In the genomic region with DNA sequence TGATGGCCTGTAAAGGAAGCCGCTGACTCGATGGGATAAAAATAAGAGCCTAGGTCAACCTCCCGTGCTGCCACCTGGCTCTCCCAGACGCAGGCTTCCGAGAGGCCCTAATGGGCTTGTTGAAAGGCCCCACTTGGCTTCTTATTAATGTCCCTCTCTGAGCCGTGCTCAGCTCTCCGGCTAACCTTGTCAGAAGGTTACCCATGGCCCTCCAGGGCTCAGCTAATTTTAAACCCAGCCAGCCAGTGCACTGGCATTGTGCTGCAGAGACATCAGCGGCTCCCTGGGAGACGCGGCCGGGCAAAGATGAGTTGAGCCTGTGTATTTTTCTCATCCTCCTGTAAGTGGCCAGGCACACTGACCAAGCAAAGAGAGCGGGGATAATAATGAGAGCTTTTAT, we compare ENCODE assay signal across 9 mouse cellular contexts.
A peak's percentile ranks its signal among the peaks of the same experiment; 100 is the strongest.
DNase-seq lines count a peak whose midpoint lies in the region; ATAC-seq lines count a peak whose summit lies in the region.
"Had no signal": no experiment of that assay in that cellular context is flagged by ENCODE, and none has a peak within 500 bp of the region (broad histone marks: within the 10 kb centered on the region; RNA-seq: fewer than 3 reads in every experiment).

No protein-coding gene starts in this region.

- H3K27ac ChIP-seq in heart, embryonic 16.5 days (ENCODE audit: low read length), result peak overlapping the region; percentile 92
- H3K27ac ChIP-seq in limb, embryonic 10.5 days, result peak overlapping the region; percentile 59

- ATAC-seq in heart, embryonic 16.5 days (replicated peaks; ENCODE audit: extremely low read depth, insufficient read depth, low FRiP score), result peak; percentile 81

- no peaks in the 10 kb centered on the region for H3K9me3 ChIP-seq in heart, embryonic 16.5 days (replicated peaks; ENCODE audit: control insufficient read depth, low read length)
- no peaks in the 10 kb centered on the region for H3K9me3 ChIP-seq in limb, embryonic 10.5 days (replicated peaks)

- WGBS in heart, embryonic 16.5 days, result 27% methylated on average over 12 of the region's 12 CpGs
- whole genome bisulfite sequencing in limb, embryonic 10.5 days, result 24% methylated on average over 12 of the region's 12 CpGs

- H3K4me2 ChIP-seq in heart, embryonic 16.5 days (ENCODE audit: low read depth, low read length), result peak overlapping the region; percentile 47

- peak overlapping the region; percentile 39 for H3K4me3 ChIP-seq in heart, embryonic 16.5 days (ENCODE audit: low read length)
- peak overlapping the region; percentile 5; the same call in 1 of the 2 replicates for H3K4me3 ChIP-seq in limb, embryonic 10.5 days

- peak overlapping the region; percentile 66 for H3K9ac ChIP-seq in heart, embryonic 16.5 days (ENCODE audit: low read length)

- peak; percentile 29 to 74 for DNase-seq in adrenal gland, adult (ENCODE audit: inconsistent age in 2 of 2, low spot score in 1 of 2)
- DNase-seq in adrenal gland, adult 8-10 months, result no peak
- peak; percentile 55 for DNase-seq in cerebellum, adult 9-11 months
- DNase-seq in limb, embryonic 10.5 days (ENCODE audit: low spot score), result peak; percentile 72
- DNase-seq in layer of hippocampus, postnatal 10 days (ENCODE audit: low spot score in 2 of 2), result no peak
- DNase-seq in lung, postnatal 36 days, result no peak
- DNase-seq in thymus, adult 18-20 months, result no peak
- DNase-seq: liver had no signal

- no peaks in the 10 kb centered on the region for H3K36me3 ChIP-seq in heart, embryonic 16.5 days (ENCODE audit: control insufficient read depth, insufficient read depth)
- H3K36me3 ChIP-seq in limb, embryonic 10.5 days, result no peaks in the 10 kb centered on the region

- H3K4me1 ChIP-seq in heart, embryonic 16.5 days (ENCODE audit: control insufficient read depth, insufficient read depth, low read length), result peaks cover 56% of the 10 kb centered on the region
- peaks cover 63% of the 10 kb centered on the region for H3K4me1 ChIP-seq in limb, embryonic 10.5 days

- no peaks in the 10 kb centered on the region for H3K27me3 ChIP-seq in heart, embryonic 16.5 days (ENCODE audit: control insufficient read depth, insufficient read depth, low read length)
- H3K27me3 ChIP-seq in limb, embryonic 10.5 days (ENCODE audit: low read depth, poor library complexity, severe bottlenecking), result no peaks in the 10 kb centered on the region

Comparison
In these comparisons a context has a peak if more than half of its experiments do, and no peak if none do; other contexts are left out.
1. DNase-seq: peak in adrenal gland, adult (2 of 2), cerebellum, adult 9-11 months (single experiment) and limb, embryonic 10.5 days (single experiment); none in adrenal gland, adult 8-10 months (single experiment), layer of hippocampus, postnatal 10 days (0 of 2), lung, postnatal 36 days (single experiment) and thymus, adult 18-20 months (0 of 2).